Mouse (Mus musculus): ENCODE measurements around the gene Nol10. TPM values are rescaled to one million over a fixed set of nuclear protein-coding genes. Genes with fewer than 3 reads are reported as not detected.

The Nol10 gene
- total and polyA plus RNA-seq, 3 experiments = 21.6 to 128 (median 44.2) TPM

DNA sequence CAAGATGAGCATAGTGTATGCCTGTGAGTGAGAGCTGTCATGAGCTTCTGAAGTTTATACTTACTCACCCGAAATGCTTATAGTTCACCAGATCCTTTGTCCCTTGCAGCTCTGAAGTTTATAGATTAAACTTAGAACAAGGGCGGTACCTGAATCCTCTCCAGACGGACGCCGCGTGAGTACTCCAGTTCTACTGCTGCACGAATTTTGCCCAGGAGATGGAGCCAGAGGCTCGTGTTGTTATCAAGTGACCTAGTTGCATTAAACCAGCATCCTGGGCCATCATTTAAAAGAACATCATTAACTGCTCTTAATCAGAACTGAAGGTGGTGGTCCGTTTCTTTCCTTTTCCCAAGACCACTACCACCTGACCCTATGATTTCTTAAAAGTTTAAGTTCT lies 10.7 kb downstream of the Nol10 start:
- Histone ChIP-seq H3K4me3 (ENCODE audit: control insufficient read depth in 1 of 2, insufficient read depth in 1 of 2, low read depth in 2 of 2, low read length in 2 of 2) (no peak overlapping the region), H3K9ac (ENCODE audit: control insufficient read depth, low read depth, low read length, poor library complexity, severe bottlenecking) (no peak overlapping the region), H3K79me2 (ENCODE audit: control insufficient read depth, insufficient read depth, low read length, poor library complexity) (no peaks in the 10 kb centered on the region), H3K9me3 (replicated peaks; ENCODE audit: insufficient read depth, low read length) (no peaks in the 10 kb centered on the region), H3K4me1 (ENCODE audit: control insufficient read depth in 1 of 2, insufficient read depth in 2 of 2, low read length in 2 of 2) (no peaks in the 10 kb centered on the region), H3K27me3 (ENCODE audit: control insufficient read depth in 1 of 2, insufficient read depth in 2 of 2, low read length in 2 of 2) (no peaks in the 10 kb centered on the region), H3K27ac (ENCODE audit: control insufficient read depth, low read depth, low read length) (no peak overlapping the region), H3K36me3 (ENCODE audit: control insufficient read depth in 1 of 2, insufficient read depth in 2 of 2, low read length in 2 of 2) (peaks cover 0 to 23% of the 10 kb centered on the region in 2 experiments; a peak in 2 of 4 replicates)
- DNase-seq (ENCODE audit: low read depth, low spot score) = peak; percentile 20
- TF ChIP-seq ELF1 (IDR thresholded peaks at IDR 0.05; ENCODE audit: low read depth, low read length) (no peak), RAD21 (IDR thresholded peaks at IDR 0.05; ENCODE audit: low read depth, low read length) (peak; percentile 0; the same call in 1 of the 2 replicates), ZNF384 (IDR thresholded peaks at IDR 0.05; ENCODE audit: low read depth, low read length) (no peak), CHD2 (IDR thresholded peaks at IDR 0.05; ENCODE audit: low read length) (no peak), CTCF (IDR thresholded peaks at IDR 0.05 in 2 of 3, conservative IDR thresholded peaks at IDR 0.05 in 1 of 3; ENCODE audit: control insufficient read depth in 1 of 3, insufficient read depth in 1 of 3, low read depth in 2 of 3, low read length in 3 of 3, poor library complexity in 1 of 3, severe bottlenecking in 1 of 3) (peak in 2 of 3 experiments; percentile 26 to 30; a peak in 2 of 6 replicates), USF2 (IDR thresholded peaks at IDR 0.05; ENCODE audit: borderline replicate concordance in 1 of 2, insufficient read depth in 1 of 2, low read depth in 1 of 2, low read length in 2 of 2) (no peak), MXI1 (IDR thresholded peaks at IDR 0.05; ENCODE audit: low read depth, low read length) (no peak), RCOR1 (IDR thresholded peaks at IDR 0.05; ENCODE audit: low read depth, low read length) (no peak)

DNA sequence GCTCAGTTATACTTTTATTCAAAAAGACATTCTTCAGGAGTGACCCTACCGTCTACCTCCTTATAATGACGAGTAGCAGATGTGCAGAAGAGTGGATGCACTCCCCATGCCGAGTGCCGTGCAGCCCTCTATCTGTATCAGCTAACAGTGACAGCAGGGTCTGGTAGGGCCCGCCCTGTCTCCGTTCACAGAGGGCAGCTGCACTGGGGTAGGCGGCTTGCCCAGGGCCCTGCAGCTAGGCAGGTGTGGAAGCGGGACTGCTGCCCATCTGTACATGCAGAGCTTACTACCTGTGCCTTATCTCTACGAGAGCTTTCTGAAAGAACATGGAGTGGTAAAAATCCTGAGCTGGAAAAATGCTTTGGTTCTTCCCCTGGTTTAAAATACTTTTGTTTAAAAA lies 11.8 kb downstream of the Nol10 start:
- TF ChIP-seq SIN3A (IDR thresholded peaks at IDR 0.05; ENCODE audit: low read length) (no peak), JUND (IDR thresholded peaks at IDR 0.05; ENCODE audit: low read depth, low read length) (no peak), ZMIZ1 (IDR thresholded peaks at IDR 0.05; ENCODE audit: low read depth, low read length) (no peak)
- Histone ChIP-seq H3K36me3 (ENCODE audit: control insufficient read depth in 1 of 2, insufficient read depth in 2 of 2, low read length in 2 of 2) (peaks cover 0 to 26% of the 10 kb centered on the region in 2 experiments; a peak in 2 of 4 replicates), H3K9me3 (replicated peaks; ENCODE audit: insufficient read depth, low read length) (no peaks in the 10 kb centered on the region), H3K79me2 (ENCODE audit: control insufficient read depth, insufficient read depth, low read length, poor library complexity) (no peaks in the 10 kb centered on the region), H3K4me1 (ENCODE audit: control insufficient read depth in 1 of 2, insufficient read depth in 2 of 2, low read length in 2 of 2) (no peaks in the 10 kb centered on the region), H3K27me3 (ENCODE audit: control insufficient read depth in 1 of 2, insufficient read depth in 2 of 2, low read length in 2 of 2) (no peaks in the 10 kb centered on the region), H3K27ac (ENCODE audit: control insufficient read depth, low read depth, low read length) (no peak overlapping the region), H3K4me3 (ENCODE audit: control insufficient read depth in 1 of 2, insufficient read depth in 1 of 2, low read depth in 2 of 2, low read length in 2 of 2) (no peak overlapping the region), H3K9ac (ENCODE audit: control insufficient read depth, low read depth, low read length, poor library complexity, severe bottlenecking) (no peak overlapping the region)
- no peak for DNase-seq (ENCODE audit: low read depth, low spot score)

DNA sequence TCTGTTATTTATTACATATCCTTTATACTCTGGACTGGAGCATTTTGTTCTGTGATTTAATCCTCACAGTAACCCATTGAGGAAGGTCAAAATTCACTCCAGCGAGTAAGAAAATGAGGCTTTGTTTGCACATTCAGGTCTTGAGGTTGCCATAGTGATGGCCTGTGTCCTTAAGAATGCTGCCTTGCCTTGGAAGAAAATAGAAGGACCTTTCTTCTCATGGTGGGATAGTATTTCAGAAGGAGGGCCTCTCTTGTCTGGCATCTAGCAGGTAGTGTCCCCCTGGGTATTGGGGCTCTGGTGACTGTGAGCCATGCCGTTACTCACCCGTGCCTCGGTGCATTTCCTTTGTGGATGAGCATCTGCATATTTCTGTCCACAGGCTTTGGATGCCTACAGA lies 12.4 kb downstream of the Nol10 start:
- H3K4me3 ChIP-seq (ENCODE audit: control insufficient read depth in 1 of 2, insufficient read depth in 1 of 2, low read depth in 2 of 2, low read length in 2 of 2) = no peak overlapping the region
- no peaks in the 10 kb centered on the region for H3K9me3 ChIP-seq (replicated peaks; ENCODE audit: insufficient read depth, low read length)
- H3K27ac ChIP-seq (ENCODE audit: control insufficient read depth, low read depth, low read length) = no peak overlapping the region
- peaks cover 0 to 29% of the 10 kb centered on the region in 2 experiments; a peak in 2 of 4 replicates for H3K36me3 ChIP-seq (ENCODE audit: control insufficient read depth in 1 of 2, insufficient read depth in 2 of 2, low read length in 2 of 2)
- H3K27me3 ChIP-seq (ENCODE audit: control insufficient read depth in 1 of 2, insufficient read depth in 2 of 2, low read length in 2 of 2) = no peaks in the 10 kb centered on the region
- DNase-seq (ENCODE audit: low read depth, low spot score) = no peak
- no peaks in the 10 kb centered on the region for H3K4me1 ChIP-seq (ENCODE audit: control insufficient read depth in 1 of 2, insufficient read depth in 2 of 2, low read length in 2 of 2)
- no peaks in the 10 kb centered on the region for H3K79me2 ChIP-seq (ENCODE audit: control insufficient read depth, insufficient read depth, low read length, poor library complexity)
- no peak for TF ChIP-seq GATA1 (IDR thresholded peaks at IDR 0.05; ENCODE audit: low read depth, low read length)
- no peak for TF ChIP-seq TCF12 (IDR thresholded peaks at IDR 0.05; ENCODE audit: low read depth, low read length)
- TF ChIP-seq KAT2A (conservative IDR thresholded peaks at IDR 0.05; ENCODE audit: low read depth, low read length) = no peak
- no peak for TF ChIP-seq JUND (IDR thresholded peaks at IDR 0.05; ENCODE audit: low read depth, low read length)
- no peak for TF ChIP-seq POLR2A (IDR thresholded peaks at IDR 0.05; ENCODE audit: control insufficient read depth in 1 of 2, insufficient read depth in 1 of 2, low read depth in 1 of 2, low read length in 2 of 2, poor library complexity in 1 of 2)
- TF ChIP-seq E2F4 (IDR thresholded peaks at IDR 0.05; ENCODE audit: borderline replicate concordance, low read depth, low read length) = no peak
- TF ChIP-seq ZNF384 (IDR thresholded peaks at IDR 0.05; ENCODE audit: low read depth, low read length) = no peak
- no peak for TF ChIP-seq MAZ (IDR thresholded peaks at IDR 0.05; ENCODE audit: low read depth, low read length)
- no peak for TF ChIP-seq POLR2AphosphoS2 (IDR thresholded peaks at IDR 0.05; ENCODE audit: low read length)
- no peak for TF ChIP-seq USF1 (IDR thresholded peaks at IDR 0.05; ENCODE audit: low read depth, low read length)
- H3K9ac ChIP-seq (ENCODE audit: control insufficient read depth, low read depth, low read length, poor library complexity, severe bottlenecking) = no peak overlapping the region

Measured in MEL (cell line).